Mouse (Mus musculus): ENCODE measurements around the gene Olfr615.
"Not testable (repeated sequence)": the region's sequence is repeated elsewhere in the genome, so short reads cannot be mapped to it uniquely, and the experiment has no call there.

Olfr615 gene

GRCm38 (mm10) chr7:103555779-103556178 lies at the start of gene Olfr615:
Olfr615 (plus strand) TSS chr7:103556079.
- no peak for DNase-seq (ENCODE audit: low spot score in 2 of 2)

DNA sequence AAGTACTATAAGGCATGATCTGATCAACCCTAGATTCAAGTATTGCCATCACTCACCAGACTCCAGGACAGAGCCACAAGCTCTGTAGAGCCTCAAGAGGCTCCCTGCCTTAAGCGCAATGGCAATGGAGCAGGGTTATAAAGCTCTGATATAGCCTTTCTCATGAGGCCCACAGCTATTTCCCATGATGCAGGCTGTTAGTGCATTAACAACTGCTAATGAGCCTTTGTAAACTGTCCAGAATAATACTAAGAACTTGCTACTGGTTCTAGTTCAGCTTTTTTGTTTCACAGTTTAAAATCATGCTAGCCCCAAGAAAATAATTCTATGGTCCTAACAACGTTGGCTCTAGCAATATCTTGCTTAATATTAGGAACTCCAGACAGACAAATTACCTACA lies 43.9 kb upstream of the Olfr615 start, which contains the start of gene Olfr610:
Olfr610 (minus strand) TSS at position 101 of the 400 bp plus-strand sequence.
- DNase-seq (ENCODE audit: low spot score in 2 of 2): no peak

DNA sequence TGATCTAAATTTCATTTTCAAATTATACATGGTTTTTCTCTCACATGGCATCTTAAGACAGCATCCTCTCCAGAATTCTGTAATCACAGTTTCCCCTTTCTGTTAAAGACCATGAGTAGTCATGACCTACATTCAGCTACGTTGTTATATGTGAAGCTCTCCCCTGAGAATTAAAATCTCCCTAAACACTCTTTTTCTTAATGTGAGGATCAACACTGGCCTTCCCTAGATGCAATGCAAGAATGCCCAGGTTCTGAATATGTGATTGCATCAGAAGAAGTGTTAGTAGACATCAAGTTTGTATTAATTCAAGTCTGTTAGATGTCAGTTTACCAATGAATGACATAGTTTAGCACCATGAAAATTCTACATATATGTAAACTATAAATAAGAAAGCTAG lies 35.1 kb upstream of the Olfr615 start, which contains the start of gene Olfr611:
Olfr611 (minus strand) TSS at position 101 of the 400 bp plus-strand sequence.
- DNase-seq (ENCODE audit: low spot score in 2 of 2): not testable (repeated sequence)

DNA sequence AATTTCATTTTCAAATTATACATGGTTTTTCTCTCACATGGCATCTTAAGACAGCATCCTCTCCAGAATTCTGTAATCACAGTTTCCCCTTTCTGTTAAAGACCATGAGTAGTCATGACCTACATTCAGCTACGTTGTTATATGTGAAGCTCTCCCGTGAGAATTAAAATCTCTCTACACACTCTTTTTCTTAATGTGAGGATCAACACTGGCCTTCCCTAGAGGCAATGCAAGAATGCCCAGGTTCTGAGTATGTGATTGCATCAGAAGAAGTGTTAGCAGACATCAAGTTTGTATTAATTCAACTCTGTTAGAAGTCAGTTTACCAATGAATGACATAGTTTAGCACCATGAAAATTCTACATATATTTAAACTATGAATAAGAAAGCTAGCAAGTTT lies 13.3 kb upstream of the Olfr615 start, which contains the start of gene Olfr612:
Olfr612 (minus strand) TSS at position 101 of the 400 bp plus-strand sequence.
- not testable (repeated sequence) for DNase-seq (ENCODE audit: low spot score in 2 of 2)

- no peak for DNase-seq (ENCODE audit: low spot score in 2 of 2)
These were observed 8.1 kb upstream of the Olfr615 start, which contains the start of gene Olfr613 for GRCm38 (mm10) chr7:103547774-103548173. Olfr613 (plus strand) TSS chr7:103548074.

GRCm38 (mm10) chr7:103569043-103569442 lies 13.2 kb downstream of the Olfr615 start, which contains the start of gene Olfr616:
Olfr616 (minus strand) TSS chr7:103569143.
- no peak for DNase-seq (ENCODE audit: low spot score in 2 of 2)

- no peak for DNase-seq (ENCODE audit: low spot score in 2 of 2)
These were observed 16.9 kb downstream of the Olfr615 start, which contains the start of gene Olfr617 for GRCm38 (mm10) chr7:103572761-103573160. Olfr617 (plus strand) TSS chr7:103573061.

DNA sequence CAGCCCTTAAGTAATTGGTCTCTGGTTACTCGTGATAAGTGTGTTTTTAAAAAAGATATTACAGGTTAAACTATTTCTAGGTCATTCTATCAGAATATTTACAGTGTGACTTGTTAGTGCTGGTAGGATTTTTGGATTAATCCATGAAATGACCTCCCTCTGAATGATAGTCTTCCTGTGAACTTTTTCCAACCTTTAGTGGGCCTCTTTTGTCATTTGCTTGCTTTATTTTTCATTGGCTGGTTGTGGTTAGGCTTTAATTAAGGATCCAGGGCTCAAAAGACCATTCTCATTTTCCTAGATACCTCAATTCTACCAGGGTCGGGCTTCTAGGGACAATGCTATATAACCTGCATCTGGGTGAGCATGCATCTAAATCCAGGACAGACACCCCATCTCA lies 33.9 kb downstream of the Olfr615 start, which contains the start of gene Olfr618:
Olfr618 (plus strand) TSS at position 301 of the 400 bp plus-strand sequence.
- no peak for DNase-seq (ENCODE audit: low spot score in 2 of 2)

DNA sequence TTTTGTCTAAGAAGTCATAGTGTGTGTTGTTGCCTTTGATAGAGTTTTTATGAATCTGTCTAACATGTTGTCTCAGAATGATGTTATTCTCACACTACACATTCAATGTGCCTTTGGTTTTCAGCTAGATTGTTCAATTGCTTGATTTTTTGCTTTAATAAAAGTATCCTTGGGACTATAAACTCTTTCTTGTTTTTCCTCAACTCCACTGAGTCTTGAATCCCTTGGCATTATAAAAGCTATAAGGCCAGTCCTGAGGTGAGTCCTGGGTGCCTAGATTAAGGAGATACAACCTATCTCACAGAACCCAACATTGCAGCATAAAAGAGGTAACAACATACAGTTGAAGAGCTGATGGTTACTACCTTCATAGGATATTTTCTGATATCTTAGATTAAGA lies 44.4 kb downstream of the Olfr615 start, which contains the start of gene Olfr619:
Olfr619 (plus strand) TSS at position 301 of the 400 bp plus-strand sequence.
- no peak for DNase-seq (ENCODE audit: low spot score in 2 of 2)

GRCm38 (mm10) chr7:103607425-103607824 lies 51.5 kb downstream of the Olfr615 start:
- no peak for DNase-seq (ENCODE audit: low spot score in 2 of 2)

DNA sequence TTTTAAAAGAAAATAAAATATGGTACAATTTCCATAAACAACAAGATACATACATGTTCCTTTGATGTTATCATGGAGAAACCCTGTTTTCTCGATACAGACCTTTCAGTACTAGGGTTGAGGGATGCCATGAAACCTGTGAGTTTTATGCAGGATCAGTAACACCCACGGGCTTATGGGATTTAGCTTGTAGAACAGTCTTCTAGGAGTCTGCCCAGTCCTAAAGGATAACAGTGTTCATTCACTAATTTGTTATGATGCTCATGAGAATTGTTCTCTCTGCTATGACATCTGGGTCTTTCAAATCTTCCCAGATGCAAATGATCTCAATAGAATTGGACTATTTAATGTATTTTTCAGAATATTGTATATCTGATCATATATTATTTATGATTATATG lies 56.6 kb downstream of the Olfr615 start, which contains the start of gene Olfr620:
Olfr620 (minus strand) TSS at position 101 of the 400 bp plus-strand sequence.
- no peak for DNase-seq (ENCODE audit: low spot score in 2 of 2)
